Mouse (Mus musculus): ENCODE data around the gene Prkar2a. TPM values are rescaled to one million over a fixed set of nuclear protein-coding genes. Genes with fewer than 3 reads are reported as not detected.

Prkar2a gene
- polyA plus RNA-seq, 1 experiment from 2014 or later: 39.4 TPM

DNA sequence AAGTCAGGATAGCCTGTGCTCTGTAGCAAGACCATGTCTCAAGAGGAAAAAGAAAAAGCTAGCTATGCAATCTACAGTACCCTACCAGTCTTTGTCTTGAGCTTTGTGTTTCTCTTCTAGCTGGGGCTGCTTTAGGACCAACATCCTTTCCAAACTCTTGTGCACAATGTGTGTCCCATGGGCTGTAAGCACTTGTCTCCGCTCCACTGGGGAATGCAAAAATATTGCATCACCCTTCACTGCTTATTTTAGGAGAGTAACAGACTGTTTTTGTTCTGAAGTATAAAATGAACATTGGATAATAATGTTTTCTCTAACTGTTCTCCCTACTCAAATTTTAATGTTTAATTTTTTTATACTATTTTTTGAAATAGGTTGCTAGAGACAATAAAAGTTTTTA, 97.4 kb downstream of the Prkar2a start:
- H3K9ac ChIP-seq: no peak overlapping the region
- peaks cover 58% of the 10 kb centered on the region for H3K4me1 ChIP-seq
- H3K27me3 ChIP-seq: no peaks in the 10 kb centered on the region
- peak overlapping the region; percentile 91; the same call in 1 of the 2 replicates for H3K4me3 ChIP-seq
- WGBS: 93% methylated on average over 1 of the region's 1 CpGs
- peak overlapping the region; percentile 82 for H3K4me2 ChIP-seq (replicated peaks)
- 0 out of 2 replicates have a peak, but pooled peaks cover 5% of the 10 kb centered on the region for H3K36me3 ChIP-seq
- no peak for ATAC-seq (ENCODE audit: insufficient number of reproducible peaks, insufficient read depth, low FRiP score, low TSS enrichment)
- H3K27ac ChIP-seq: no peak overlapping the region
- no peaks in the 10 kb centered on the region for H3K9me3 ChIP-seq

DNA sequence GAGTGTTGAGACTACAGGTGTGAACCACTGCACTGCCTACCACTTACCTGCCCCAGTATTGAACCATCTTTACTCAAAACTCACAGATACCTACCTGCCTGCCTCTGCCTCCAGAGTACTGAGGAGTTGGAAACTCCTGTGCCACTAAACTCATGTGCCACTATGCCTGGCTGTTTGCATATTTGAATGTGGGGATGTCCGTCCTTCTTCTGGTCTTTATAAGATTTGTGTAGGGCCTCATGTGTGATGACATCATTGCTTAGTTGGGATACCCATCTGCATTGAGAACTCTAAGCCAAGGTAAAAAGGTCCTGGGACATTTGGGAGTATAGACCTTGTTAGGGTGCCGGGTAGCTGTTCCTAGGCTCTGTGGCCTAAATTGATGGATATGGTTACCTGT, 98.0 kb downstream of the Prkar2a start:
- Histone ChIP-seq H3K4me3 (no peak overlapping the region), H3K36me3 (0 out of 2 replicates have a peak, but pooled peaks cover 5% of the 10 kb centered on the region), H3K4me1 (peaks cover 58% of the 10 kb centered on the region), H3K4me2 (replicated peaks) (no peak overlapping the region), H3K9ac (no peak overlapping the region), H3K27ac (no peak overlapping the region), H3K27me3 (no peaks in the 10 kb centered on the region), H3K9me3 (no peaks in the 10 kb centered on the region)
- ATAC-seq (ENCODE audit: insufficient number of reproducible peaks, insufficient read depth, low FRiP score, low TSS enrichment): no peak
- WGBS: 91% methylated on average over 2 of the region's 2 CpGs

DNA sequence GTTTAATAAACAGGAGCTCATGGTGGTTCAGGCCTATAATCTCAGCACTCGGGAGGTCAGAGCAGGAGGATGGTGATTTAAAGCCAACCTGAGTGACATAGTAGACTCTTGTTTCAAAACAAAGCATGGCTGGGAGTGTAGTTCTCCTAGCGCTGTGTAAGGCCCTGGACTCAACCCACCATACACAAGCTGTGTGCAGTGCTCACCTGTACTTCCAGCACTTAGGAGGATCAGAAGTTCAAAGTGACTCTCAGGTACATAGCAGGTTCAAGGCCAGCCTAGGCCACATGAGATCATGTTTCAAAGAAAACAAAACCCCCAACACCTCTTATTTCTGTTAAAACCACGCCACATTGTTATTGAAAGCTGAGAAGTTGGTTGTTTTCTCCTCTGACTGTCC, 99.6 kb downstream of the Prkar2a start:
- peaks cover 59% of the 10 kb centered on the region for H3K4me1 ChIP-seq

DNA sequence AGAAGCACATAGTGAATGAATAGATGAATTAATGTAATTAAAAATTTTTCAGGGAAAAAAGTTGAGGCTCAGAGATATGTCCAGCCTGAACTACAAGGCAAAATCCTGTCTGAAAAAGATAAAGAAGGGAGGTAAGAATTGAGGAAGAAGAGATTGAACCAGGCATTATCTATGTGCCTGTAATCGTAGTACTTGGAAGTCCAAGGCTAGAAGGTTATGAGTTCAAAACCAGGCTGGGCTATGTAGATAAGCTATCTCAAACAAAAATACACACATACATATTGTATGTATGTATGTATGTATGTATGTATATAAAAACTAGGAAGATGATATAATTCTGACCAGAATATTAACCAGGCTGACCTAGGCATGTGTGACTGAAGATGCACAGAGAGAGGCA, 103.2 kb downstream of the Prkar2a start:
- no peaks in the 10 kb centered on the region for H3K9me3 ChIP-seq
- no peak overlapping the region for H3K27ac ChIP-seq
- H3K36me3 ChIP-seq: peaks cover 22% of the 10 kb centered on the region
- H3K4me2 ChIP-seq (replicated peaks): no peak overlapping the region
- no peak for ATAC-seq (ENCODE audit: insufficient number of reproducible peaks, insufficient read depth, low FRiP score, low TSS enrichment)
- H3K4me3 ChIP-seq: no peak overlapping the region
- peaks cover 56% of the 10 kb centered on the region for H3K4me1 ChIP-seq
- H3K9ac ChIP-seq: no peak overlapping the region
- WGBS: 87% methylated on average over 1 of the region's 1 CpGs
- H3K27me3 ChIP-seq: no peaks in the 10 kb centered on the region

More for the DNA sequence above, 99.6 kb downstream of the Prkar2a start:
- Histone ChIP-seq H3K27ac (no peak overlapping the region), H3K9ac (no peak overlapping the region), H3K4me2 (replicated peaks) (no peak overlapping the region), H3K4me3 (no peak overlapping the region), H3K9me3 (no peaks in the 10 kb centered on the region), H3K36me3 (0 out of 2 replicates have a peak, but pooled peaks cover 5% of the 10 kb centered on the region), H3K27me3 (no peaks in the 10 kb centered on the region)
- ATAC-seq (ENCODE audit: insufficient number of reproducible peaks, insufficient read depth, low FRiP score, low TSS enrichment): no peak
- WGBS: 65% methylated on average over 3 of the region's 3 CpGs

DNA sequence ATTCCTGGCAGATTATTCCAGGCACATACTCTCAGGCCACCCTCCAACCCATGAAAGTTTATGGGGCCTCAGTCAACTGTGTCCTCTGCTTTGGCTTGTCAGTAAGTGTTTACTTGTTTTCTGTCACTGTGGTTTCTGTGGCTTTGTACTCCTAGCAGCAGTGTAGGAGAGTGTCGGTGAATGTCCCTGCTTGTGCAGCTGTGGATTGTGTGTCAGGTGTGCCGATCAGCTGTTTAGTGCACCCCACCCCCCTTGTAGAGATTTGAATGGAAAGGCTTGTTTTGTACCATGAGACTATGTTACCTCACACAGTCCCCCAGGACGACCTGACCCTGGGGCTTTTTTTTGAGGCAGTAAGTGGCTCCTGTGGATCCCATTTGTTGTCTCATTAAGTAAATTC, 103.6 kb downstream of the Prkar2a start:
- ATAC-seq (ENCODE audit: insufficient number of reproducible peaks, insufficient read depth, low FRiP score, low TSS enrichment): no peak
- H3K4me1 ChIP-seq: peaks cover 53% of the 10 kb centered on the region

DNA sequence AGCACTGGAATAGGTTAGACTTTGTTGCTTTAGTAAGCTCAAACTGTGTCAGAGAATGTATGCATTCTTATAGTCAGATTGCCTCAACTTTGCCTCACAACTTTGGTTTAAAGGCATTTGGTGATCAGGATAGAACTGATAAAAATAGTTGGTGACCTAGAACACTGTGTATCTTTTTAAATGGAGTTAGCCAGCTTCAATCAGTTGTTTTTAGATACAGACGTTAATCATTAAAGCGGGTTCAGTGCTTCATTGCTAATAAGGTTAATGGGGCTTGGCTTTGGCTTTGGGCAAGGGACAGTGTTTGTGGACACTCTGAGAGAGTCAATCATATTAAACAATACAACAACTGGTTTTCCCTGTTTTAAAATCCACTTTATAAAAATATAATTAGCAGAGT, 106.2 kb downstream of the Prkar2a start:
- Histone ChIP-seq H3K27ac (no peak overlapping the region), H3K9ac (no peak overlapping the region), H3K4me2 (replicated peaks) (no peak overlapping the region), H3K4me1 (peaks cover 33% of the 10 kb centered on the region), H3K9me3 (no peaks in the 10 kb centered on the region), H3K36me3 (peaks cover 45% of the 10 kb centered on the region), H3K27me3 (no peaks in the 10 kb centered on the region), H3K4me3 (no peak overlapping the region)
- ATAC-seq (ENCODE audit: insufficient number of reproducible peaks, insufficient read depth, low FRiP score, low TSS enrichment): no peak
- WGBS: 68% methylated on average over 2 of the region's 2 CpGs

More for the DNA sequence above, 103.6 kb downstream of the Prkar2a start:
- H3K36me3 ChIP-seq: peaks cover 27% of the 10 kb centered on the region
- no peaks in the 10 kb centered on the region for H3K9me3 ChIP-seq
- H3K4me2 ChIP-seq (replicated peaks): no peak overlapping the region
- no peak overlapping the region for H3K9ac ChIP-seq
- no peaks in the 10 kb centered on the region for H3K27me3 ChIP-seq
- 56% methylated on average over 3 of the region's 3 CpGs for WGBS
- no peak overlapping the region for H3K4me3 ChIP-seq
- H3K27ac ChIP-seq: no peak overlapping the region

DNA sequence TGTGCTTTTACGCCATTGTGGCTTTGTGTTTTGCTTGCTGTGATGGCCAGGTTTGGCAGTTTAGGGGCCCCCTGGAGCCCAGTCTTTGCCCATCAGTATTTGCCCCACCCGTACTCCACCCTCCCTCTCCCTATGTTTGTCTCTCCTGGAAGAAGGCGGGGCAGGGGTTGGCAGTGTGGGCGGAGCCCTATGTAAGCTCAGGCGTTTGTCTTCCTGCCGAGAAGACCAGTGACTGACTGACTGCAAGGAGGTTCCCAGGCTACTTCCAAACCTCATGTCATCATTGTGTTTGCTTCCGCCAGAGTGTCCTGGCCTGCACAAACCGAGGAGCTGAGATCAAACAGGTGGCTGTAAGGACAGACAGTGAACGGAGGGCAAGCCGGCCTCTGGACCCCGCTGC, 106.6 kb downstream of the Prkar2a start:
- Histone ChIP-seq H3K9me3 (no peaks in the 10 kb centered on the region), H3K36me3 (peaks cover 47% of the 10 kb centered on the region), H3K9ac (no peak overlapping the region), H3K4me3 (no peak overlapping the region), H3K27ac (no peak overlapping the region), H3K4me2 (replicated peaks) (0 out of 2 replicates have a peak overlapping the region, but pooled peaks have one; percentile 1), H3K27me3 (no peaks in the 10 kb centered on the region), H3K4me1 (peaks cover 33% of the 10 kb centered on the region)
- ATAC-seq (ENCODE audit: insufficient number of reproducible peaks, insufficient read depth, low FRiP score, low TSS enrichment): 0 out of 2 replicates have a peak, but pooled peaks have one; percentile 23
- WGBS: 51% methylated on average over 11 of the region's 11 CpGs

DNA sequence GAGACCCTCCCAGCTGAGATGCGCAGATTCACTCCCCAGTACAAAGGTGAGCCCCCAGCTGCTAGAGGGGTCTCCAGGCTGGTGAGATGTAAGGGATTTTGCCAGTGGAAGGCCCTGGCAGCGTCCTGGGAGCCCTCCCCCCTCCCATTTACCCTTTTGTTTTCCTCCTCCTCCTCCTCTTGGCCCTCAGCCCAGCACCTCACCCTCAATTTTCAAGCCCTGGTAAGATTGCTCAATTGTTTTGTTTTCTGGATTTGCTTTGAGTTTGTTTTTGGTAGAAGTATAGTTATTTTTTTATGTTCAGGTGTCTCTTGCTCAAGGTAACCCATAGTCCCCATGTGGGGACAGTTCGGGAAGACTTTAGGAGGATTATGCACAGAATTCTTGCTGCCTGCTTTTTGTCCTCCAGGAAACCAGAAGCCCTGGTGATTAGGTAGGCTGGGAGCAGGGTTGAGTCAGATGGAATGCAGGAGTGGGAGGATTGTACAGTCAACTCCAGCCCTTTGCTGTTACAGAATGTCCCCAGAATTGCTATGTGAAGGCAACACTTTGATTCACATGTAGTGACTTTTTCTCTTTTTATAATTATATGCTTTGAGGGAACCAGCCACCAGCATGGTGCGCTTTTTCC, 107.4 kb downstream of the Prkar2a start:
- no peak overlapping the region for H3K27ac ChIP-seq
- no peaks in the 10 kb centered on the region for H3K27me3 ChIP-seq
- 0 out of 2 replicates have a peak overlapping the region, but pooled peaks have one; percentile 1 for H3K4me2 ChIP-seq (replicated peaks)
- H3K4me3 ChIP-seq: no peak overlapping the region
- H3K9ac ChIP-seq: no peak overlapping the region
- peaks cover 33% of the 10 kb centered on the region for H3K4me1 ChIP-seq
- 87% methylated on average over 4 of the region's 4 CpGs for WGBS
- ATAC-seq (ENCODE audit: insufficient number of reproducible peaks, insufficient read depth, low FRiP score, low TSS enrichment): no peak
- peaks cover 54% of the 10 kb centered on the region for H3K36me3 ChIP-seq
- no peaks in the 10 kb centered on the region for H3K9me3 ChIP-seq

DNA sequence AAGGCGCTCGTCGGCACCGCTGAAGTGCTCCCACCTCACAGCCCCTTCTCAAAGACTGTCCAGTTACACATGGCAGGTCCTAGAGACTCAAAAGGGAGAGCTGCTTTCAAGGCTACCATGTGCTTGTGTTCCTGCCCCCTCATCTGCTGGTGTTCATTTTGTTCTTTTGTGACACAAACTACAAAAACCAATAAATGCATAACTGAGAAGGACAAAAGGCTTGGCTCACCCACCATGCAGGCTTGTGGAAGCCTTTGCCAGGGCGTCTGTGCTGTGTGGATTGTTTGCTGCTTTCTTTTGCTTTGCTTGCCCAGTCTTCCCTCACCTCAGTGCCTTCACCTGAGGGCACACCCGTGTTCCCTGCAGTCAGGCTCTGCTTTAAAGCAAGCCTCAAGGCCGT, 108.4 kb downstream of the Prkar2a start:
- Histone ChIP-seq H3K9ac (no peak overlapping the region), H3K36me3 (peaks cover 64% of the 10 kb centered on the region), H3K4me2 (replicated peaks) (no peak overlapping the region), H3K4me1 (peaks cover 28% of the 10 kb centered on the region), H3K9me3 (no peaks in the 10 kb centered on the region), H3K27me3 (no peaks in the 10 kb centered on the region), H3K27ac (no peak overlapping the region), H3K4me3 (no peak overlapping the region)
- WGBS: 92% methylated on average over 7 of the region's 7 CpGs
- ATAC-seq (ENCODE audit: insufficient number of reproducible peaks, insufficient read depth, low FRiP score, low TSS enrichment): no peak

DNA sequence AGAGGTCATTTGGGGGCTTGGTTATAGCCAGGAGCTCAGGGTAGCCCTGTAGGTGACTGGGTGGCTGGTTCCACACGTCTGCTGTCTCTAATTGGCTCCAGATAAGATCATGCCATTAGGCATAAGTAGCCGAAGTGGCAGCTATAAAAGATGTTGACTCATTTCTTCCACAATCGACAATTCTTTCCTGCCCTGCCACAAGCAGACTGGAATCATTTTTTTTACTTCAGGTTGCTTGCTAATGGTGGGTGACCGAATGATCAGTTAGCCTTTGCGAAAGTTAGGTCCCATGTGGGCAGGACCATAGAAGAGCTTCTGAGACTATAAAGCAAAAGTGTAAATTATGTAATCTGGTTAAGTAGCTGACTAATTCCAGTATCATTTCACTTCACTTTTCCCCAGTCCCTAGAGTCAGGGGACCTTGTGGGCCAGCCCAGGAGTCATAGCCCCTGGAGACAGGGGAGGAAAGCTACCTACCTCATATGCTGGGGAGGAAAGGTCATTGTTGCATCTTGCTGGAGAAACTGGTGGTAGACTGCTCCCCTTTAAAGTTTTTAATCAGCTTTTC, 109.5 kb downstream of the Prkar2a start:
- 79% methylated on average over 5 of the region's 5 CpGs for WGBS
- no peak overlapping the region for H3K27ac ChIP-seq
- no peak overlapping the region for H3K4me3 ChIP-seq
- H3K4me2 ChIP-seq (replicated peaks): no peak overlapping the region
- ATAC-seq (ENCODE audit: insufficient number of reproducible peaks, insufficient read depth, low FRiP score, low TSS enrichment): no peak
- H3K9ac ChIP-seq: no peak overlapping the region
- no peaks in the 10 kb centered on the region for H3K27me3 ChIP-seq
- H3K9me3 ChIP-seq: no peaks in the 10 kb centered on the region
- H3K36me3 ChIP-seq: peaks cover 74% of the 10 kb centered on the region
- peaks cover 20% of the 10 kb centered on the region for H3K4me1 ChIP-seq

DNA sequence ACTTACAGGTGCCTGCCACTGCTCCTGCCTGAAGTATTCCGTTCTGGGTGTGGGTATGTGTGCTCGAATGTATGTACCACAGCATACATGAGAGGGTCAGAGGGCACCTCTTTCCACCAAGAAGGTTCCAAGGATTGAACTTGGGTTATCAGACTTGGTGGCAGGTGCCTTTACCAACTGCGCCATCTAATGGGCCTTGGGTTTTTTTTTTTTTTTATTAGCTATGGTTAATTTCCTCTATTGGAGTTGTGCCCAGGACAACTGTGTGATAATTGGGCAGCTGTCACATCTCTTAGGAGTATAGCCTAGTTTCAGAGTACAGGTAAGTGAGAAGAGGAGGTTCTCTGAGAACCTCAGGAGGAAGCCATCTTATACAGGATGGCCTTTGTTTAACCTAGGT, 110.5 kb downstream of the Prkar2a start:
- no peak overlapping the region for H3K27ac ChIP-seq
- H3K36me3 ChIP-seq: peaks cover 84% of the 10 kb centered on the region
- no peak for ATAC-seq (ENCODE audit: insufficient number of reproducible peaks, insufficient read depth, low FRiP score, low TSS enrichment)

More for the DNA sequence above, 110.5 kb downstream of the Prkar2a start:
- H3K4me2 ChIP-seq (replicated peaks): no peak overlapping the region
- H3K9me3 ChIP-seq: no peaks in the 10 kb centered on the region
- WGBS: 86% methylated on average over 3 of the region's 3 CpGs
- no peaks in the 10 kb centered on the region for H3K27me3 ChIP-seq
- no peak overlapping the region for H3K9ac ChIP-seq
- H3K4me1 ChIP-seq: peaks cover 13% of the 10 kb centered on the region
- H3K4me3 ChIP-seq: no peak overlapping the region
